Mouse (Mus musculus) kidney, postnatal 25 days (tissue): ENCODE data around the gene 2900011O08Rik.

Experiments
- DNase-seq, 2 experiments: peaks; one replicate each; pipeline ENCODE4 v3.0.0; 2021; ENCODE audit warnings: mixed read lengths in 2 of 2

Gene 2900011O08Rik

GRCm38 (mm10) chr16:14139106-14139505 is 152.7 kb downstream of the 2900011O08Rik start:
- DNase-seq, result no peak

DNA sequence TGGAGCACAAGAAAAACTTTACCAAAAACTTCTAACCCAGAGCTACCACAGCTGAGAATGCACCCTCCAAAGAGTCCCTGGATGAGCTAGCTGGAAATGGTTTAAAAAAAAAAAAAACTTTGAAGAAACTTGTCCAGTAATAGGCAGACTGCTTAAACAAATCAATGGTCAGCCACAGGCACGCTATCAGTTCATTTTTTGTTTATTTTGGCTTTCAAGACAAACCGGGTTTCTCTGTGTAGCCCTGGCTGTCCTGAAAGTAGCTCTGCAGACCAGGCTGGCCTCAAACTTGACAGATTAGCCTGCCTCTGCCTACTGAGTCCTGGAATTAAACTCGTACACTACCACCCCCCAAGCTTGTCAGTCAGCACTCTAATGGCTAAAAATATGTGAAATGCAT is 156.9 kb downstream of the 2900011O08Rik start:
- no peak for DNase-seq

- no peak for DNase-seq
Observed at GRCm38 (mm10) chr16:14147712-14148111, 161.3 kb downstream of the 2900011O08Rik start.
